Mouse (Mus musculus) C2C12 (cell line): ENCODE data around the gene Scube2. TPM values are rescaled to one million over a fixed set of nuclear protein-coding genes. Genes with fewer than 3 reads are reported as not detected.

ENCODE experiments used
- H3K27me3 ChIP-seq: one replicate; pipeline ENCODE4 v1.6.1; 2011; ENCODE audit not compliant: control insufficient read depth, insufficient read depth, insufficient read length
- H3K36me3 ChIP-seq: one replicate; pipeline ENCODE4 v1.6.1; 2011; ENCODE audit not compliant: control insufficient read depth, insufficient read depth
- H3K4me3 ChIP-seq: one replicate; pipeline ENCODE4 v1.5.1; 2011; ENCODE audit warnings: mild to moderate bottlenecking, control low read depth; ENCODE audit not compliant: poor library complexity, insufficient read depth, severe bottlenecking
- H3K79me2 ChIP-seq: one replicate; pipeline ENCODE4 v1.6.1; 2011; ENCODE audit not compliant: control insufficient read depth, insufficient read depth
- H3K79me3 ChIP-seq: one replicate; pipeline ENCODE4 v1.6.1; 2011; ENCODE audit warnings: low read depth, control low read depth
- H3ac ChIP-seq: one replicate; pipeline ENCODE3; 2011; ENCODE audit warnings: low read depth; ENCODE audit not compliant: control insufficient read depth, insufficient read length
- CEBPB ChIP-seq: IDR thresholded peaks from one replicate; pipeline ENCODE4 v1.6.1; 2011; ENCODE audit warnings: low read depth, mild to moderate bottlenecking, control low read depth, moderate library complexity
- CTCF ChIP-seq: IDR thresholded peaks from one replicate; pipeline ENCODE4 v1.5.1; 2011; ENCODE audit not compliant: control insufficient read depth, insufficient read depth, insufficient read length
- FOSL1 ChIP-seq: IDR thresholded peaks from one replicate; pipeline ENCODE4 v1.8.0; 2011; ENCODE audit warnings: mild to moderate bottlenecking, low read length; ENCODE audit not compliant: poor library complexity, insufficient read depth, severe bottlenecking
- MAX ChIP-seq: IDR thresholded peaks from one replicate; pipeline ENCODE4 v1.6.1; 2011; ENCODE audit warnings: mild to moderate bottlenecking, control low read depth
- MYOD1 ChIP-seq: IDR thresholded peaks from one replicate; pipeline ENCODE4 v1.6.1; 2011; ENCODE audit warnings: low read depth; ENCODE audit not compliant: control insufficient read depth, insufficient read length
- MYOG ChIP-seq: IDR thresholded peaks from one replicate; pipeline ENCODE4 v1.6.1; 2011; ENCODE audit not compliant: control insufficient read depth, insufficient read length; ENCODE audit errors: extremely low read depth
- USF1 ChIP-seq: IDR thresholded peaks from one replicate; pipeline ENCODE4 v1.6.1; 2011; ENCODE audit warnings: low read depth, mild to moderate bottlenecking, control low read depth, moderate library complexity
- polyA plus RNA-seq: library from polyadenylated mRNA; unstranded; fragments of >200 nt; fragmentation: generic; extraction: Trizol; gene quantifications from one replicate; pipeline ENCODE4 v1.2.1, GENCODE M21; 2012; ENCODE audit warnings: missing spikeins

The Scube2 gene
- polyA plus RNA-seq, 1 experiment, result 0.06 TPM

GRCm38 (mm10) chr7:109772251-109772650 lies 93.2 kb downstream of the Scube2 start:
- Histone ChIP-seq H3K4me3 (no peak overlapping the region), H3K27me3 (no peaks in the 10 kb centered on the region), H3ac (no peak overlapping the region), H3K79me2 (no peaks in the 10 kb centered on the region), H3K79me3 (no peaks in the 10 kb centered on the region), H3K36me3 (no peaks in the 10 kb centered on the region)
- no peak for TF ChIP-seq CTCF
- TF ChIP-seq MYOD1, result no peak

- no peaks in the 10 kb centered on the region for H3K36me3 ChIP-seq
- H3K79me2 ChIP-seq, result no peaks in the 10 kb centered on the region
- no peak overlapping the region for H3ac ChIP-seq
- H3K79me3 ChIP-seq, result no peaks in the 10 kb centered on the region
- no peak overlapping the region for H3K4me3 ChIP-seq
- TF ChIP-seq MYOD1 (no peak), MAX (no peak), CEBPB (no peak), CTCF (no peak), FOSL1 (no peak), MYOG (no peak), USF1 (no peak)
- H3K27me3 ChIP-seq, result no peaks in the 10 kb centered on the region
These were observed 96.6 kb downstream of the Scube2 start for GRCm38 (mm10) chr7:109768699-109769383.

- TF ChIP-seq MYOD1 (no peak), MYOG (no peak), USF1 (no peak), CTCF (no peak)
- no peaks in the 10 kb centered on the region for H3K27me3 ChIP-seq
These were observed 97.7 kb downstream of the Scube2 start for GRCm38 (mm10) chr7:109767575-109768350.

GRCm38 (mm10) chr7:109764009-109764408 lies 101.5 kb downstream of the Scube2 start:
- no peak overlapping the region for H3ac ChIP-seq
- H3K36me3 ChIP-seq, result no peaks in the 10 kb centered on the region
- H3K79me3 ChIP-seq, result no peaks in the 10 kb centered on the region
- H3K79me2 ChIP-seq, result no peaks in the 10 kb centered on the region
- no peak overlapping the region for H3K4me3 ChIP-seq
- peaks cover 5% of the 10 kb centered on the region for H3K27me3 ChIP-seq
- TF ChIP-seq MAX (no peak), MYOG (no peak), USF1 (no peak)

More at GRCm38 (mm10) chr7:109767575-109768350, 97.7 kb downstream of the Scube2 start:
- H3K4me3 ChIP-seq, result no peak overlapping the region
- H3ac ChIP-seq, result no peak overlapping the region
- H3K79me3 ChIP-seq, result no peaks in the 10 kb centered on the region
- no peaks in the 10 kb centered on the region for H3K79me2 ChIP-seq
- H3K36me3 ChIP-seq, result no peaks in the 10 kb centered on the region

- H3K79me2 ChIP-seq, result no peaks in the 10 kb centered on the region
- no peaks in the 10 kb centered on the region for H3K27me3 ChIP-seq
- H3K36me3 ChIP-seq, result no peaks in the 10 kb centered on the region
These were observed 109.2 kb downstream of the Scube2 start for GRCm38 (mm10) chr7:109756291-109756690.

GRCm38 (mm10) chr7:109754034-109754433 lies 111.4 kb downstream of the Scube2 start:
- H3K4me3 ChIP-seq, result no peak overlapping the region
- H3K27me3 ChIP-seq, result no peaks in the 10 kb centered on the region
- no peaks in the 10 kb centered on the region for H3K79me3 ChIP-seq
- H3ac ChIP-seq, result no peak overlapping the region
- no peaks in the 10 kb centered on the region for H3K79me2 ChIP-seq
- TF ChIP-seq MYOG, result no peak
- TF ChIP-seq CTCF, result no peak
- no peak for TF ChIP-seq FOSL1
- no peak for TF ChIP-seq MYOD1
- no peaks in the 10 kb centered on the region for H3K36me3 ChIP-seq

More at GRCm38 (mm10) chr7:109756291-109756690, 109.2 kb downstream of the Scube2 start:
- Histone ChIP-seq H3K4me3 (no peak overlapping the region), H3ac (no peak overlapping the region), H3K79me3 (no peaks in the 10 kb centered on the region)
- no peak for TF ChIP-seq FOSL1
- no peak for TF ChIP-seq USF1
- TF ChIP-seq MYOG, result no peak
- no peak for TF ChIP-seq MAX
- TF ChIP-seq CEBPB, result no peak
- TF ChIP-seq MYOD1, result no peak
- no peak for TF ChIP-seq CTCF
